Mouse (Mus musculus): ENCODE data around the gene Gcsh. TPM values are rescaled to one million over a fixed set of nuclear protein-coding genes. Genes with fewer than 3 reads are reported as not detected.
A peak's percentile ranks its signal among the peaks of the same experiment; 100 is the strongest.

Gene Gcsh
- polyA plus RNA-seq, 1 experiment from 2014 or later, result 113 TPM

DNA sequence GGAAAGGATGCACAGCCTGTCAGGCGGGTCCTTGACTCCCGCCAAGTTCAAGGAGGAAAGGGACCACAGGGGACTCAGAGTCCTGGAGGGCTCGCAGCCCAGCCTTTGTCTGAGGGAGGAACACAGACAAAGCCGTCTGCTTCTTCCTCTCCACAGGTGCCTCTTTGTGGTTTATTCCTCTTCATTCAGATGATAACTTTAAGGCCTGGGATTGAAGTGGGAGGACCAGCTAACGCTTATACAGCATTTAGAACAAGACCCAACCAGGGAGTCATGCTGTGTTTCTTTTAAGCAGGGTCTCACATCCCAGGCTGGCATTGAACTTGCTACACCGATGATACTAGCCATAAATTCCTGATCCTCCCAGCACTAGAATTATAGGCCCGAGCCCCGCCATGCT, 23.7 kb upstream of the Gcsh start:
- no peak for ATAC-seq (ENCODE audit: borderline replicate concordance, extremely low read depth, low FRiP score, low TSS enrichment)
- no peaks in the 10 kb centered on the region for H3K36me3 ChIP-seq
- 62% methylated on average over 8 of the region's 8 CpGs for WGBS

DNA sequence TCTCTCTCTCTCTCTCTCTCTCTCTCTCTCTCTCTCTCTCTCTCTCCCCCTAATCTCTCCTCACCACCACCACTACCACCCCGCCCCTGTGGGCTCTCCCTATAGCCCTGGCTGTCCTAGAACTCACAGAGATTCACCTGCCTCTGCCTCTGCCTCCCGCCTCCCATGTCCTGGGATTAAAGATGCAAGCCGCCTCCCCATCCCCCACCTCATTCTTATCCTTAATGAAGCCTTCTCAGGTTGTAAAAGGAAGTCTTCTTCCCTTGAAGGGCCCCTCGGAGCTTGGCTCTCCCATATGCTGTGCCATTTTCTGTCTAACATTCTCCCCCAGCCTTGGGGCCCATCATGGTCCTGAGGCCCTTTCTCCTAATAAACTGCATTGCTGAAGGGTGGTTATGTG, 22.3 kb upstream of the Gcsh start:
- WGBS, result 55% methylated on average over 4 of the region's 4 CpGs
- H3K9me3 ChIP-seq, result no peaks in the 10 kb centered on the region
- no peak overlapping the region for H3K27ac ChIP-seq
- no peaks in the 10 kb centered on the region for H3K36me3 ChIP-seq
- no peak overlapping the region for H3K9ac ChIP-seq
- ATAC-seq (ENCODE audit: borderline replicate concordance, extremely low read depth, low FRiP score, low TSS enrichment), result no peak
- H3K4me2 ChIP-seq, result no peak overlapping the region
- H3K4me1 ChIP-seq, result peaks cover 10% of the 10 kb centered on the region; the same call in 1 of the 2 replicates
- no peaks in the 10 kb centered on the region for H3K27me3 ChIP-seq
- no peak overlapping the region for H3K4me3 ChIP-seq

More for the DNA sequence above, 23.7 kb upstream of the Gcsh start:
- no peaks in the 10 kb centered on the region for H3K9me3 ChIP-seq
- H3K4me2 ChIP-seq, result no peak overlapping the region
- no peaks in the 10 kb centered on the region for H3K27me3 ChIP-seq
- H3K4me3 ChIP-seq, result no peak overlapping the region
- no peak overlapping the region for H3K27ac ChIP-seq
- H3K9ac ChIP-seq, result no peak overlapping the region
- peaks cover 14% of the 10 kb centered on the region; the same call in 1 of the 2 replicates for H3K4me1 ChIP-seq

DNA sequence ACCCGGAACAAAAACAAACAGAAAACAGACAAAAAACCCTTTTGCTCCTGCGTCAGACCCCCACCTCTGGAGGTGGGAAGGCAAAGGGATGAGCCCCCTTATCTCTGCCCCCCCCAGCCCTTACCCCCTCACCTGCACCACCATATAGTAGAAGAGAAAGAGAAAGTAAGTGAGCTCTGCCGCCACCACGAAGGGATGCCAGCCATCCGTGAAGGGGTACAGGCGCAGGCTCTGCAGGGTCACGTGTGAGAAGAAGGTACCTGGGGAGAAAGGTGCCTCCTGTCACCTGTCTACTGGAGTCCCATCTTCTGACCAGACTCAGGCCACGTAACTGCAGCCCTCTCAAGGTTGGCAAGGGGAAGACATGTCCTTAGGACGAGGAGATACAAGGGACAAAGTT, 18.0 kb upstream of the Gcsh start:
- 81% methylated on average over 9 of the region's 9 CpGs for WGBS
- ATAC-seq (ENCODE audit: borderline replicate concordance, extremely low read depth, low FRiP score, low TSS enrichment), result no peak
- no peaks in the 10 kb centered on the region for H3K4me1 ChIP-seq
- H3K27me3 ChIP-seq, result no peaks in the 10 kb centered on the region
- no peaks in the 10 kb centered on the region for H3K36me3 ChIP-seq
- H3K27ac ChIP-seq, result no peak overlapping the region
- H3K9ac ChIP-seq, result no peak overlapping the region
- no peak overlapping the region for H3K4me2 ChIP-seq
- no peaks in the 10 kb centered on the region for H3K9me3 ChIP-seq
- H3K4me3 ChIP-seq, result no peak overlapping the region

DNA sequence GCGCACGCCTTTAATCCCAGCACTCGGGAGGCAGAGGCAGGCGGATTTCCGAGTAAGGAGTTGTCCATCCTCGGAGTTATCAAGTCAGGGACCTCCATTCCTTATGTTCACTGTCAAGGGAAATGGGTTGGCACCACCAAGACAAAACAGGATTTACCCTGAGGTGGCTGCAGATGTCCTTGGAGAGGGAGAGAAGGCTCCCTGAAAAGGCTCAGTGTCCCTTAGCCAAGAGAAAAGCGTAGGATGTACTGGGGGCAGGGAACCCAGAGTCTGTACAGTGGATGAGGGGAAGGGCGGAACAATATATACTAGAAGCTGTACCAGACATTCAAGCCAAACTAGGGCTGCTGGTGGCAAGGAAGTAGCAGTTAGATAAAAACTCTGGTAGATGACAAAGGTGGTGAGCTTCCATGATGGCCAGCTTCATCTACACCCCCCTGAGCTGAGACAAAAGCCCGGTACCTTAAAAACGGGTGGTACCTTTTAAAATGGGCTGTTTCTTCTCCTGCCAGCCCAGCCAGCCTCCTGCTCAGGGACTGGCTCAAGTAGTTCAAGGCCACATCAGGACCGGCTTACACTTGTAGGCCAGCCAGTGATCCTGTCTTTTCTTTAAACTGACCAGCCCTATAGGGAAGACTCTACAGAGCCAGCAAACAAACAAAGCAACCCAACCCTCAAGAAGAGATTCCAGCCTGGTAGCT, 829 bp upstream of the Gcsh start:
- H3K9me3 ChIP-seq, result no peaks in the 10 kb centered on the region
- H3K27ac ChIP-seq, result no peak overlapping the region
- peak overlapping the region; percentile 92 for H3K4me2 ChIP-seq
- peaks cover 13% of the 10 kb centered on the region for H3K4me1 ChIP-seq
- WGBS, result 57% methylated on average over 11 of the region's 11 CpGs
- no peaks in the 10 kb centered on the region for H3K36me3 ChIP-seq
- ATAC-seq (ENCODE audit: borderline replicate concordance, extremely low read depth, low FRiP score, low TSS enrichment), result no peak
- no peaks in the 10 kb centered on the region for H3K27me3 ChIP-seq
- peak overlapping the region; percentile 72 for H3K4me3 ChIP-seq
- peak overlapping the region; percentile 28 for H3K9ac ChIP-seq

DNA sequence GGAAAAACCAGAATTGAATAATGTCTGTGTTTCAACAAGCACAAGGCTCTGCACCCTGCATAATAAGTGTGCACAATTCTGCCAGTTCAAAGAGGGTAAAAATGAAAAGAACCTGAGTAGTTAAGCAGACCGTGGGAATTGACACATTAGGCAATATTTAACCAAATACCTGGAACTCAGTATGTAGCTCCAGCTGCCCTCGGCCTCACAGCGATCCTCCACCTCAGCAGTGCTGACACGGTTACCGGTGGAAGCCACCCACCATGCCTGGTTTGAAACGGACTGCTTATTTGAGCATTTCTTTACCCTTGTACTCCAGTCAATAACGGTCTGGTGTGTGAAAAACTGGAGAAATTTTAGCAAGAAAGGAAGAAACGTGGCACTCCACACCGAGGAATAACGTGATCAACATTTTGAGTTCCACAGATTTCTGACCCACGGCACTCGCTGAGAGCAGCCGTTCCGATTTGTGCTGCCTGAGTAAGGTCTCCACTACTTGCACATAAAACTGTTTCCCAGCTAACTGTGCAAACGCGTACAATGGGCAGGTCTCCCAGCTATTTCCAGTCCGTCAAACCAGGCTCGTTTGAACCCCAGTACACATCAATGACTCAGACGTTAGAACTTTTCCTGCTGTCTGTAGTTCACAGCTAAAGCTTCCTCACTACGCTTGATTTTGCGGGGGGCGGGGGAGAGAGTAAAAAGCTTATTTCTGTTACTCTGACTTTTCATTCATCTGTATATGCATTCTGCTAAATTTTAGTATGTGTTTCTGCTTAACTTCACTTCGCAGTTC, 963 bp downstream of the Gcsh start:
- no peak for ATAC-seq (ENCODE audit: borderline replicate concordance, extremely low read depth, low FRiP score, low TSS enrichment)
- Histone ChIP-seq H3K4me3 (peak overlapping the region; percentile 72), H3K36me3 (no peaks in the 10 kb centered on the region; the same call in 1 of the 2 replicates), H3K27me3 (no peaks in the 10 kb centered on the region), H3K4me1 (peaks cover 13% of the 10 kb centered on the region), H3K4me2 (peak overlapping the region; percentile 92), H3K9me3 (no peaks in the 10 kb centered on the region), H3K9ac (peak overlapping the region; percentile 60), H3K27ac (peak overlapping the region; percentile 42; the same call in 1 of the 2 replicates)
- 8% methylated on average over 23 of the region's 23 CpGs for WGBS

DNA sequence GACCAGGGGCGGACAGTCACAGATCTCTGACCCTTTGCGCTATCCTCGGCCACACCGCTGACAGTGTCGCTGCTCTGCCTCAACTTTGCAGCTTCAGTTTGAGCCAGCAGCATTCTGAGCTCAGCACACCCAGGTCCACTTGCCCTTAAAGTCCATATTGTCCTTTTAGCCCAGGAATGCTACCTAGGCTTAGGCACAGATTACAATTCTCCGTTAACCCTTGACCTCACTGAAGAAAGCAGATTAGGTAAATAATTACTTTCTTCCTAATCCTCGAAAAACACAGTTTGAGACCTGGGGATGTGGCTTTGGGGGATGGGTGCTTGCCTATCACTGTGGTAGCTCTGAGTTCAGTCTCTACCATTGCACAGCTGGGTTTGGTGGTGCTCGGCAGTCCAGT, 2.1 kb downstream of the Gcsh start:
- Histone ChIP-seq H3K4me3 (no peak overlapping the region), H3K4me1 (peaks cover 13% of the 10 kb centered on the region), H3K9me3 (no peaks in the 10 kb centered on the region), H3K9ac (no peak overlapping the region), H3K4me2 (peak overlapping the region; percentile 92; the same call in 1 of the 2 replicates), H3K27me3 (no peaks in the 10 kb centered on the region), H3K36me3 (peaks cover 7% of the 10 kb centered on the region), H3K27ac (no peak overlapping the region)
- no peak for ATAC-seq (ENCODE audit: borderline replicate concordance, extremely low read depth, low FRiP score, low TSS enrichment)
- WGBS, result 84% methylated on average over 8 of the region's 8 CpGs

DNA sequence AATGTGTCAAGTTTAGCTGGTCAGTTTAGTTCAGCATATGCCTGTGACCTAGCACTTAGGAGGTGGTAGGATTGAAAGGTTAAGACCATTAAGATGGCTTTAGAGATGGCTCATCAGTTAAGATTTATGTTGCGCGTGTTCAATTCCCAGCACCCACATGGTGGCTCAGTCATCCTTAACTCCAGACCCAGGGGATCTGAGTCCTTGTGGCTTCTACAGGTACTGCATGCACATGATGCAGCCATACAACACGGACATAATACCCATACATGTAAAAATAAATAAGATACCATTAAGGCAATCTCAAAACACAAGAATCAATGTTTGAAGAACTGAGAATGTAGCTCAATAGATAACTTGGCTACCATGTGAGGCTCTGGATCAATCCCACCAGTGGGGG, 3.5 kb downstream of the Gcsh start:
- WGBS, result 94% methylated on average over 3 of the region's 3 CpGs
- H3K9me3 ChIP-seq, result no peaks in the 10 kb centered on the region
- H3K4me3 ChIP-seq, result no peak overlapping the region
- H3K4me1 ChIP-seq, result peaks cover 13% of the 10 kb centered on the region
- no peak overlapping the region for H3K4me2 ChIP-seq
- no peak overlapping the region for H3K9ac ChIP-seq
- no peak for ATAC-seq (ENCODE audit: borderline replicate concordance, extremely low read depth, low FRiP score, low TSS enrichment)
- H3K27ac ChIP-seq, result no peak overlapping the region
- H3K36me3 ChIP-seq, result peaks cover 12% of the 10 kb centered on the region
- no peaks in the 10 kb centered on the region for H3K27me3 ChIP-seq

DNA sequence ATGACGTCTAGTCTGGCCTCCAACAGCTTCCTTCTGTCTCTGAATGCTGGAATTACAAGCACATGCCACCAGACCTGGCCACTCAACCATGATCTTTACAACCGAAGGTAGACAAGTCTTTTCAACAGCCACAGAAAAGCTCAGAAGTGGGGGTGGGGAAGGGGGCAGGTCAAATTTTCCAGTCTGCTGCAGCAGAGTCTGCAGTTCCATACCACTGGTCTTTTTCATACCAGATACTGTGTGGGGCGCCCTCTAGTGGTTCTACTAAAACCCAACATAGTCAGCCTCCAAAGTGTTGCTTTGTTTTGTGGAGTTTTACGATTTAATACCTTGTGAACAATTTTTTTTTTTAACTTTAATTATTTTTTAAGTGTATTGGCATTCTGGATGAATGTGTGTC, 13.2 kb downstream of the Gcsh start:
- WGBS, result 17% methylated on average over 4 of the region's 4 CpGs

DNA sequence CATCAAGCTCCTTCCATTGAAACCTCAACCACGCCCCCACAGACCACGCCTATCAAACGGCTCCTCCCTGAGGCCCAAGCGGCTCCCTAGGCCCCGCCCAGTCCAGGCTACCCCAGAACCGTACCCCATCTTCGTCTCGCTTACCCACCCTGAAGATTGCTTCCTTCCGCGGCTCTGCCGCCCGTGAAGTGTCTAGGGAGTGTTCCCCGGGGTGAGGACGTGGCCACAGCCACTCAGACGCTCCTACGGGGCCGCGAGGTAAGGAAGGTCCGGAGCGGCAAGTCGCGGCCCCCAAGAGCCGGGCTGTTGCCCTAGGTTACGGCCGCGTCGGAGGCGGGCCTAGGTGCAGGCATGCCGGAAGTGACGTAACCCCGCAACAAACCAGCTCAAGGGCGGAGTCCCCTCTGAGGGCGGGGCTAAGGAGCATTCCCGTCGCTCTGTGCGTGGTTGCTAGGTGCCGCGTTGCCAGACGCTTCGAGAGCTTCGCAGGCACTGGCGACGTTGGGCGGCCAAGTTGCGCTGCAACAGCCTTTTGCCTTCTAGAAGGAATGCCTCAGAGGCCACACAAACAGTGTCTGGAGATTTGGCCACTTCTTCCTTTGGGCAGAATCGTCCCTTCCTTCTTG, 14.6 kb downstream of the Gcsh start, which contains the start of gene 1700030J22Rik:
TSS of gene 1700030J22Rik (minus strand) at position 329 of the 626 bp plus-strand sequence.
- Histone ChIP-seq H3K4me1 (peaks cover 14% of the 10 kb centered on the region), H3K27ac (peak within 1 kb of the TSS; percentile 69), H3K36me3 (peaks cover 17% of the 10 kb centered on the region; the same call in 1 of the 2 replicates), H3K9me3 (no peaks in the 10 kb centered on the region), H3K27me3 (no peaks in the 10 kb centered on the region), H3K9ac (peak within 1 kb of the TSS; percentile 51), H3K4me3 (peak within 1 kb of the TSS; percentile 96), H3K4me2 (peak within 1 kb of the TSS; percentile 86)
- WGBS, result under 1% methylated on average over 46 of the region's 46 CpGs
- peak; percentile 99 for ATAC-seq (ENCODE audit: borderline replicate concordance, extremely low read depth, low FRiP score, low TSS enrichment)

More for the DNA sequence above, 13.2 kb downstream of the Gcsh start:
- no peak overlapping the region for H3K9ac ChIP-seq
- no peak overlapping the region for H3K4me3 ChIP-seq
- no peak overlapping the region for H3K4me2 ChIP-seq
- H3K27ac ChIP-seq, result no peak overlapping the region
- no peak for ATAC-seq (ENCODE audit: borderline replicate concordance, extremely low read depth, low FRiP score, low TSS enrichment)
- peaks cover 14% of the 10 kb centered on the region for H3K4me1 ChIP-seq
- peaks cover 26% of the 10 kb centered on the region for H3K36me3 ChIP-seq
- H3K27me3 ChIP-seq, result no peaks in the 10 kb centered on the region
- H3K9me3 ChIP-seq, result no peaks in the 10 kb centered on the region

DNA sequence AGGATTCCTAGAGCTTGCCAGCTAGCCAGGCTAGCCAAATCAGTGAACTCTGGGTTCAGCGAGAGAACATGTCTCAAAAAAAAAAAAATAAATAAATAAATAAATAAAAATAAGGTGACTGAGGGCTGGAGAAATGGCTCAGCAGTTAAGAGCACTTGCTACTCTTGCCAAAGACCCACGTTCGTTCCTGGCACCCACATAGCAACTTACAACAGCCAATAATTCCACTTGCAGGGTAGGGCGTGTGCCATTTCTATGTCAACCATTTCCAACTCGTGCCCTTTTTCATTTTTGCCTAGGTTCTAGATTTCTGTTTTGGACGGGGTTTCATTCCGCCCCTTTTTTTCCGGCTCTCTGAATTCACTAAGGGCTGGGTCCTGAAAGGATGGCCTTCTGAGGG, 15.3 kb downstream of the Gcsh start:
- WGBS, result 21% methylated on average over 8 of the region's 8 CpGs
- ATAC-seq (ENCODE audit: borderline replicate concordance, extremely low read depth, low FRiP score, low TSS enrichment), result no peak
- Histone ChIP-seq H3K4me3 (peak overlapping the region; percentile 96), H3K4me1 (peaks cover 14% of the 10 kb centered on the region), H3K27ac (peak overlapping the region; percentile 69; the same call in 1 of the 2 replicates), H3K9me3 (no peaks in the 10 kb centered on the region), H3K4me2 (peak overlapping the region; percentile 86), H3K36me3 (0 out of 2 replicates have a peak, but pooled peaks cover 11% of the 10 kb centered on the region), H3K9ac (peak overlapping the region; percentile 51), H3K27me3 (no peaks in the 10 kb centered on the region)

DNA sequence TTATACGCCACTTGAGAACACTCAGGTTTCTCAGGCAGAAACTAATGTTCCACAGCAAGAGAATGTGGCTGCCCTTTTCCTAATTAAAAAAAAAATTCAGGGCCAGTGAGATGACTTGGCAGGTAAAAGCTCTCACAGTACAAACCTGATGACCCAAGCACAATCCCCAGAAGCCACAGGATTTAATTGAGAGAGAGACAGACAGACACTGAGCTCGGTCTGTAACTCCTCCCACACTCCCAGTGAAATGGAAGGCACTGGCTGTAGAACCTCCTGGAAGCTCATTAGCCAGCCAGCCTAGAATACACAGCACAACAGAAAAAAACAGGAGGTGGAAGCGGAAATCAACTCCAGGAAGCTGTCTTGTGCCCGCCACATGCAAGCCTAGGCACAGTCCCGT, 17.7 kb downstream of the Gcsh start:
- H3K4me3 ChIP-seq, result no peak overlapping the region
- H3K9me3 ChIP-seq, result no peaks in the 10 kb centered on the region
- H3K36me3 ChIP-seq, result no peaks in the 10 kb centered on the region
- no peak overlapping the region for H3K27ac ChIP-seq
- H3K27me3 ChIP-seq, result no peaks in the 10 kb centered on the region
- no peak for ATAC-seq (ENCODE audit: borderline replicate concordance, extremely low read depth, low FRiP score, low TSS enrichment)
- peaks cover 14% of the 10 kb centered on the region for H3K4me1 ChIP-seq
- H3K9ac ChIP-seq, result no peak overlapping the region
- WGBS, result 49% methylated on average over 5 of the region's 5 CpGs
- no peak overlapping the region for H3K4me2 ChIP-seq

Data from lung, embryonic 15.5 days (tissue).